Mouse (Mus musculus) hindlimb bud, embryonic 11.5 days (tissue): ENCODE measurements around the gene Kptn.

Source experiments
- DNase-seq: peaks from one replicate; pipeline ENCODE4 v3.0.0-alpha.2; 2012; ENCODE audit warnings: low read depth, low spot score; ENCODE audit errors: extremely low spot score

Kptn gene

GRCm38 (mm10) chr7:16119569-16120261 lies at the start of gene Kptn:
TSS of gene Kptn (plus strand) at chr7:16119895.
- DNase-seq: peak; percentile 83

- no peak for DNase-seq
These were observed 48.8 kb upstream of the Kptn start for GRCm38 (mm10) chr7:16070846-16071245.

GRCm38 (mm10) chr7:16071906-16072305 lies 47.8 kb upstream of the Kptn start:
- DNase-seq: no peak

GRCm38 (mm10) chr7:16079947-16080346 lies 39.7 kb upstream of the Kptn start:
- DNase-seq: no peak

GRCm38 (mm10) chr7:16080581-16080980 lies 39.1 kb upstream of the Kptn start:
- no peak for DNase-seq

- DNase-seq: no peak
These were observed 36.3 kb upstream of the Kptn start for GRCm38 (mm10) chr7:16083361-16083760.

- DNase-seq: no peak
These were observed 32.1 kb upstream of the Kptn start for GRCm38 (mm10) chr7:16087587-16087986.

- DNase-seq: no peak
These were observed 25.1 kb upstream of the Kptn start for GRCm38 (mm10) chr7:16094592-16094991.

GRCm38 (mm10) chr7:16098021-16099017 lies 21.4 kb upstream of the Kptn start, which contains the start of gene Napa:
TSS of gene Napa (plus strand) at chr7:16098458.
- DNase-seq: peak; percentile 99

GRCm38 (mm10) chr7:16099901-16100300 lies 19.8 kb upstream of the Kptn start:
- no peak for DNase-seq

- DNase-seq: no peak
These were observed 18.6 kb upstream of the Kptn start for GRCm38 (mm10) chr7:16101081-16101480.

GRCm38 (mm10) chr7:16101726-16102475 lies 17.8 kb upstream of the Kptn start:
- no peak for DNase-seq

- no peak for DNase-seq
These were observed 16.9 kb upstream of the Kptn start for GRCm38 (mm10) chr7:16102686-16103226.

- no peak for DNase-seq
These were observed 15.9 kb upstream of the Kptn start for GRCm38 (mm10) chr7:16103760-16104159.

GRCm38 (mm10) chr7:16104611-16105388 lies 14.9 kb upstream of the Kptn start:
- no peak for DNase-seq

- DNase-seq: no peak
These were observed 10.7 kb upstream of the Kptn start for GRCm38 (mm10) chr7:16108886-16109542.

- DNase-seq: no peak
These were observed 9.5 kb upstream of the Kptn start for GRCm38 (mm10) chr7:16110158-16110557.

GRCm38 (mm10) chr7:16111284-16112090 lies 8.2 kb upstream of the Kptn start:
- DNase-seq: no peak

- DNase-seq: no peak
These were observed 3.3 kb upstream of the Kptn start for GRCm38 (mm10) chr7:16116418-16116817.
